Mouse (Mus musculus) intestine, postnatal 0 days (tissue): ENCODE results near the gene Pdzd2. TPM values are rescaled to one million over a fixed set of nuclear protein-coding genes. Genes with fewer than 3 reads are reported as not detected.

Experiments
- ATAC-seq: fragments of 200-750 bp; cut with Nextera tagmentation; 2 replicates; pipeline ENCODE4 v1.8.0; 2017; ENCODE audit warnings: mild to moderate bottlenecking, moderate TSS enrichment, moderate library complexity
- H3K27ac ChIP-seq: fragments of 300-500 bp; sonication (generic); 2 replicates; pipeline ENCODE4 v1.5.1; 2014; ENCODE audit warnings: mild to moderate bottlenecking, low read depth, low read length, moderate library complexity
- H3K27me3 ChIP-seq: fragments of 300-500 bp; sonication (generic); replicated peaks from 2 replicates; pipeline ENCODE4 v1.6.1; 2014; ENCODE audit warnings: low read length, mixed read lengths; ENCODE audit not compliant: control insufficient read depth, insufficient read depth
- H3K36me3 ChIP-seq: fragments of 300-500 bp; sonication (generic); 2 replicates; pipeline ENCODE4 v1.6.1; 2014; ENCODE audit warnings: mild to moderate bottlenecking, moderate library complexity; ENCODE audit not compliant: control insufficient read depth, insufficient read depth
- H3K4me1 ChIP-seq: fragments of 300-500 bp; sonication (generic); replicated peaks from 2 replicates; pipeline ENCODE4 v1.6.1; 2014; ENCODE audit warnings: antibody characterized with exemption, low read length, mixed read lengths; ENCODE audit not compliant: control insufficient read depth, insufficient read depth
- H3K4me2 ChIP-seq: fragments of 300-500 bp; sonication (generic); replicated peaks from 2 replicates; pipeline ENCODE4 v1.6.1; 2014; ENCODE audit warnings: low read depth, mild to moderate bottlenecking, moderate library complexity
- H3K4me3 ChIP-seq: fragments of 300-500 bp; sonication (generic); 2 replicates; pipeline ENCODE4 v1.5.1; 2014; ENCODE audit warnings: low read depth, low read length
- H3K9ac ChIP-seq: fragments of 300-500 bp; sonication (generic); 2 replicates; pipeline ENCODE4 v1.6.1; 2014; ENCODE audit warnings: mild to moderate bottlenecking, low read depth, low read length
- H3K9me3 ChIP-seq: fragments of 300-500 bp; sonication (generic); 2 replicates; pipeline ENCODE4 v1.6.1; 2016; ENCODE audit warnings: mixed run types; ENCODE audit not compliant: control insufficient read depth
- CTCF ChIP-seq: sonication (generic); IDR thresholded peaks from 2 replicates; pipeline ENCODE4 v1.5.1; 2016; ENCODE audit warnings: low read depth, mild to moderate bottlenecking, control low read depth, antibody characterized with exemption, moderate library complexity
- WGBS: fragments of 180-500 bp; shearing (Covaris S2); extraction: QIAGEN DNeasy Blood & Tissue Kit; methylation state at CpG from one replicate; pipeline ENCODE4 v1.1.7; 2014; 5-methylcytosine and 5-hydroxymethylcytosine counted together
- polyA plus RNA-seq: library from polyadenylated mRNA; unstranded; fragments of >200 nt; fragmentation: Nextera tagmentation; extraction: Ambion mirVana; gene quantifications from 2 replicates; pipeline ENCODE4 v1.2.1, GENCODE M21; 2015

Gene Pdzd2
- polyA plus RNA-seq, 1 experiment from 2014 or later: 10.1 TPM

DNA sequence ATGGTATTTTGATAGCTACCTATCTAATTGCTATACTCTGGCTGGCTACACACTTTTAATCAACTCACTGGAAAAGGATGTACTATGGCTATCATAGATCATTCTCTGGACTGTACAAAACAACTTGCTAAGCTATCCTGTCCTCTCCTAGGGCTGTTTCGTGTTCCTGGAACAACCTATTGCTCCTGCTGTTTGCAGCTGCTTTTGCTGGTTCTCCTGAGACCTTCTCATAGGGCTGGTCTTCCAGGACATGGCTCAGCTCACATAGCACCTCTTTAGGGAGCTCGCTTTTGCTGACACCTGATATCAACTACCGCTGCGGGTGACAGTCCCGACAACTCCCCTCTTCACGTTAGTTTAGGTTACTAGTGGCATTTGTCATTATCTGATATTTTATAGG, 288.9 kb downstream of the Pdzd2 start:
- 82% methylated on average over 6 of the region's 6 CpGs for WGBS
- no peak for TF ChIP-seq CTCF
- no peak overlapping the region for H3K27ac ChIP-seq

DNA sequence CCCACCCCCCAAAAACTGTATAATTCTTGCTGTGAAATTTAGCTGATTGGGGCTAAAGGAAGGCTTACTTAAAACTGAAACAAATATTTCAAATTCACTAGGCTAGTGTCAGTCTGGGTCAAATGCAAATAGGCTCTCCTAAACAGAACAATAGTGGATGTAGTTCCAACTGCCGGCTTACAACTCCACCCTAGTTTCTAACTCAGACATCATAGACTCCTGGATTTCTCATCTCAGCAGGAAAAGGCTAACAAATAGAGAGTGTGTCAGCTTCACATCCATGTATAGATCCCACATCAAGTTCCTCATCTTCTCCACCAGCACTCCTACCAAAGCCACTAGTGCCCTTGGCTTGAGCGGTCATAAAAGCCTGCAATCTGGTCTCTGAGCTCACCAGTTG, 290.4 kb downstream of the Pdzd2 start:
- H3K4me2 ChIP-seq: no peak overlapping the region
- 81% methylated on average over 2 of the region's 2 CpGs for WGBS
- no peak for ATAC-seq
- H3K9ac ChIP-seq: no peak overlapping the region
- H3K9me3 ChIP-seq: no peaks in the 10 kb centered on the region
- H3K4me3 ChIP-seq: no peak overlapping the region
- H3K27me3 ChIP-seq: no peaks in the 10 kb centered on the region
- no peaks in the 10 kb centered on the region for H3K4me1 ChIP-seq
- no peak for TF ChIP-seq CTCF
- no peak overlapping the region for H3K27ac ChIP-seq
- H3K36me3 ChIP-seq: no peaks in the 10 kb centered on the region

More for the DNA sequence above, 288.9 kb downstream of the Pdzd2 start:
- Histone ChIP-seq H3K9me3 (no peaks in the 10 kb centered on the region), H3K36me3 (no peaks in the 10 kb centered on the region), H3K4me2 (no peak overlapping the region), H3K9ac (no peak overlapping the region), H3K4me3 (no peak overlapping the region), H3K27me3 (no peaks in the 10 kb centered on the region), H3K4me1 (no peaks in the 10 kb centered on the region)
- no peak for ATAC-seq

GRCm38 (mm10) chr15:12447021-12447434, 292.7 kb downstream of the Pdzd2 start:
- 57% methylated on average over 10 of the region's 10 CpGs for WGBS

DNA sequence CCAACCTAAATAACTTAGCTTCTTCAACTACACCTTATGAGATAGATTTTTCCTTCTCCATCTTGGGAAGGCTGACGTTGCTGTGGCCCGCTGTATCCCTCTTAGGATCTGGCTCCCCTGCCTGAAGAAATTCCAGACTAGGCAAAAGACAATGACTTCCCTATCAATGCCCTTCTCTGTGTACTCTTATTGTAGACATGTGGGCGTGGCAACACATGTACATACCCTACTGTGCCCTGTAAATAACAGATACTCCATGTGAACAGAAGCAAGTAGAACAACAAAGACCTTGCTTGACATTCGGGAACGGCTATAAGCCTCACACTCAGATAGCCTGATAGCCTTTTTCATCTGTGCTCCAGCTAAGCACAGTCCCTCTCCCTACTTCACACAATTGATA, 295.2 kb downstream of the Pdzd2 start:
- Histone ChIP-seq H3K4me2 (no peak overlapping the region), H3K27ac (no peak overlapping the region), H3K27me3 (no peaks in the 10 kb centered on the region), H3K4me1 (no peaks in the 10 kb centered on the region), H3K4me3 (no peak overlapping the region), H3K9me3 (no peaks in the 10 kb centered on the region), H3K9ac (no peak overlapping the region), H3K36me3 (no peaks in the 10 kb centered on the region)
- TF ChIP-seq CTCF: no peak
- no peak for ATAC-seq
- 74% methylated on average over 5 of the region's 5 CpGs for WGBS

More at GRCm38 (mm10) chr15:12447021-12447434, 292.7 kb downstream of the Pdzd2 start:
- H3K4me2 ChIP-seq: peak overlapping the region; percentile 27; the same call in 1 of the 2 replicates
- no peaks in the 10 kb centered on the region for H3K27me3 ChIP-seq
- H3K4me3 ChIP-seq: peak overlapping the region; percentile 9; the same call in 1 of the 2 replicates
- TF ChIP-seq CTCF: no peak
- H3K4me1 ChIP-seq: no peaks in the 10 kb centered on the region
- H3K9ac ChIP-seq: no peak overlapping the region
- H3K36me3 ChIP-seq: no peaks in the 10 kb centered on the region
- no peak overlapping the region for H3K27ac ChIP-seq
- ATAC-seq: no peak
- H3K9me3 ChIP-seq: no peaks in the 10 kb centered on the region

DNA sequence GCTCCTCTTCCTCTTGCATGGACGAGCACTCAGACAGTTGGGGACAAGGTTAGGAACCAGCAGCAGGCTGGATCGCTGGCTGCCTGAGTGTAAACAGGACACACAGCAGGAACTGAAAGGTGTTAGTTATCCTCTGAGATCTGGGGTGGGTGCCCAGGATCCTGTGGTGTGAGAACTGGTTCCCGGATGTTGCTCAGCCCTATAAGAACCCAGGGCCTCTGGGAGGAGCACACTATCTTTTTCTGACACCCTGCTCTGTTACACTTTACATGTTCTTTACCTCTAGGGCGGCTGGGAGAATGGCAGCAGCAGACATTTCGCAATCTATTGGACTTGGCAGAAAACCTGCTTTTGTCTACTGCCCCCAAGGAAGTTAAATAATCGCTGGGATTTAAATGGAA, 300.4 kb downstream of the Pdzd2 start:
- H3K27ac ChIP-seq: no peak overlapping the region
- H3K9me3 ChIP-seq: no peaks in the 10 kb centered on the region
- H3K4me1 ChIP-seq: no peaks in the 10 kb centered on the region
- no peaks in the 10 kb centered on the region for H3K27me3 ChIP-seq
- ATAC-seq: peak; percentile 37; the same call in 1 of the 2 replicates
- 18% methylated on average over 6 of the region's 6 CpGs for WGBS
- no peak overlapping the region for H3K4me3 ChIP-seq
- H3K4me2 ChIP-seq: no peak overlapping the region
- no peaks in the 10 kb centered on the region for H3K36me3 ChIP-seq
- TF ChIP-seq CTCF: no peak
- H3K9ac ChIP-seq: no peak overlapping the region

GRCm38 (mm10) chr15:12438691-12439090, 301.0 kb downstream of the Pdzd2 start:
- H3K4me1 ChIP-seq: no peaks in the 10 kb centered on the region
- no peak overlapping the region for H3K9ac ChIP-seq
- no peaks in the 10 kb centered on the region for H3K36me3 ChIP-seq
- no peak for TF ChIP-seq CTCF
- no peaks in the 10 kb centered on the region for H3K9me3 ChIP-seq
- 62% methylated on average over 6 of the region's 6 CpGs for WGBS
- no peak overlapping the region for H3K4me2 ChIP-seq
- H3K27ac ChIP-seq: no peak overlapping the region
- H3K4me3 ChIP-seq: no peak overlapping the region
- no peak for ATAC-seq
- no peaks in the 10 kb centered on the region for H3K27me3 ChIP-seq

GRCm38 (mm10) chr15:12438081-12438480, 301.6 kb downstream of the Pdzd2 start:
- Histone ChIP-seq H3K27ac (no peak overlapping the region), H3K4me2 (no peak overlapping the region), H3K4me1 (no peaks in the 10 kb centered on the region), H3K4me3 (no peak overlapping the region), H3K36me3 (no peaks in the 10 kb centered on the region), H3K9me3 (no peaks in the 10 kb centered on the region), H3K27me3 (no peaks in the 10 kb centered on the region), H3K9ac (no peak overlapping the region)
- no peak for TF ChIP-seq CTCF
- WGBS: 89% methylated on average over 11 of the region's 11 CpGs
- no peak for ATAC-seq
